Mouse (Mus musculus) hindbrain, embryonic 13.5 days (tissue): Measurements from ENCODE around the gene Abi3. TPM values are rescaled to one million over a fixed set of nuclear protein-coding genes. Genes with fewer than 3 reads are reported as not detected.

Experiments
- ATAC-seq: fragments of 200-750 bp; cut with Nextera tagmentation; 2 replicates; pipeline ENCODE4 v1.8.0; 2017; ENCODE audit warnings: moderate TSS enrichment; ENCODE audit not compliant: low FRiP score
- H3K27ac ChIP-seq: fragments of 300-500 bp; sonication (generic); 2 replicates; pipeline ENCODE4 v1.5.1; 2015; ENCODE audit warnings: inconsistent platforms, mild to moderate bottlenecking, moderate library complexity
- H3K27me3 ChIP-seq: fragments of 300-500 bp; sonication (generic); 2 replicates; pipeline ENCODE4 v1.6.1; 2015; ENCODE audit warnings: mild to moderate bottlenecking, inconsistent platforms
- H3K36me3 ChIP-seq: fragments of 300-500 bp; sonication (generic); 2 replicates; pipeline ENCODE4 v1.6.1; 2015; ENCODE audit warnings: mild to moderate bottlenecking, inconsistent platforms
- H3K4me1 ChIP-seq: fragments of 300-500 bp; sonication (generic); replicated peaks from 2 replicates; pipeline ENCODE4 v1.6.1; 2015; ENCODE audit warnings: inconsistent platforms
- H3K4me2 ChIP-seq: fragments of 300-500 bp; sonication (generic); 2 replicates; pipeline ENCODE4 v1.6.1; 2015; ENCODE audit warnings: inconsistent platforms, mild to moderate bottlenecking, moderate library complexity
- H3K4me3 ChIP-seq: fragments of 300-500 bp; sonication (generic); 2 replicates; pipeline ENCODE4 v1.5.1; 2015; ENCODE audit warnings: mild to moderate bottlenecking, inconsistent platforms
- H3K9ac ChIP-seq: fragments of 300-500 bp; sonication (generic); 2 replicates; pipeline ENCODE4 v1.6.1; 2015; ENCODE audit warnings: mild to moderate bottlenecking, inconsistent platforms
- H3K9me3 ChIP-seq: fragments of 300-500 bp; sonication (generic); 2 replicates; pipeline ENCODE4 v1.6.1; 2016; ENCODE audit warnings: inconsistent platforms
- WGBS: fragments of 180-500 bp; shearing (Covaris S2); methylation state at CpG from one replicate; pipeline ENCODE4 v1.1.7; 2015; 5-methylcytosine and 5-hydroxymethylcytosine counted together
- polyA plus RNA-seq: library from polyadenylated mRNA; unstranded; fragments of >200 nt; fragmentation: Nextera tagmentation; extraction: Ambion mirVana; gene quantifications from 2 replicates; pipeline ENCODE4 v1.2.1, GENCODE M21; 2015

Gene Abi3
- polyA plus RNA-seq, 1 experiment from 2014 or later, result 2.1 TPM

- peak overlapping the region; percentile 74 for H3K9ac ChIP-seq
- peaks cover 17% of the 10 kb centered on the region for H3K4me1 ChIP-seq
- no peaks in the 10 kb centered on the region for H3K36me3 ChIP-seq
- peak overlapping the region; percentile 89 for H3K27ac ChIP-seq
- peak overlapping the region; percentile 73 for H3K4me3 ChIP-seq
- no peaks in the 10 kb centered on the region; the same call in 1 of the 2 replicates for H3K27me3 ChIP-seq
- WGBS, result 15% methylated on average over 21 of the region's 21 CpGs
- peak overlapping the region; percentile 76 for H3K4me2 ChIP-seq
- H3K9me3 ChIP-seq, result no peaks in the 10 kb centered on the region
- no peak for ATAC-seq
These were observed 15.6 kb upstream of the Abi3 start for GRCm38 (mm10) chr11:95857716-95858527.

- H3K4me2 ChIP-seq, result peak overlapping the region; percentile 76
- no peak overlapping the region for H3K9ac ChIP-seq
- H3K9me3 ChIP-seq, result no peaks in the 10 kb centered on the region
- H3K27ac ChIP-seq, result peak overlapping the region; percentile 89; the same call in 1 of the 2 replicates
- H3K4me1 ChIP-seq, result peaks cover 17% of the 10 kb centered on the region
- H3K27me3 ChIP-seq, result no peaks in the 10 kb centered on the region; the same call in 1 of the 2 replicates
- WGBS, result 77% methylated on average over 4 of the region's 4 CpGs
- no peaks in the 10 kb centered on the region for H3K36me3 ChIP-seq
- peak overlapping the region; percentile 73; the same call in 1 of the 2 replicates for H3K4me3 ChIP-seq
- no peak for ATAC-seq
These were observed 15.0 kb upstream of the Abi3 start for GRCm38 (mm10) chr11:95857306-95857705.

GRCm38 (mm10) chr11:95853684-95854083 is 11.4 kb upstream of the Abi3 start:
- Histone ChIP-seq H3K36me3 (no peaks in the 10 kb centered on the region), H3K4me2 (no peak overlapping the region), H3K27ac (no peak overlapping the region), H3K4me1 (peaks cover 10% of the 10 kb centered on the region), H3K4me3 (no peak overlapping the region), H3K9me3 (no peaks in the 10 kb centered on the region), H3K27me3 (no peaks in the 10 kb centered on the region; the same call in 1 of the 2 replicates), H3K9ac (no peak overlapping the region)
- ATAC-seq, result no peak
- 62% methylated on average over 5 of the region's 5 CpGs for WGBS

GRCm38 (mm10) chr11:95850898-95851297 is 8.6 kb upstream of the Abi3 start:
- Histone ChIP-seq H3K4me3 (no peak overlapping the region), H3K9me3 (no peaks in the 10 kb centered on the region), H3K4me2 (no peak overlapping the region), H3K9ac (no peak overlapping the region), H3K4me1 (no peaks in the 10 kb centered on the region), H3K36me3 (no peaks in the 10 kb centered on the region), H3K27ac (no peak overlapping the region), H3K27me3 (no peaks in the 10 kb centered on the region; the same call in 1 of the 2 replicates)
- WGBS, result 79% methylated on average over 2 of the region's 2 CpGs
- no peak for ATAC-seq

GRCm38 (mm10) chr11:95844935-95845334 is 2.7 kb upstream of the Abi3 start:
- Histone ChIP-seq H3K27ac (no peak overlapping the region), H3K4me1 (peaks cover 5% of the 10 kb centered on the region), H3K9ac (no peak overlapping the region), H3K9me3 (no peaks in the 10 kb centered on the region), H3K36me3 (no peaks in the 10 kb centered on the region), H3K4me3 (no peak overlapping the region), H3K4me2 (no peak overlapping the region), H3K27me3 (peaks cover 28% of the 10 kb centered on the region)
- ATAC-seq, result no peak
- WGBS, result 69% methylated on average over 4 of the region's 4 CpGs

- Histone ChIP-seq H3K4me1 (peaks cover 5% of the 10 kb centered on the region), H3K4me3 (no peak overlapping the region), H3K9ac (no peak overlapping the region), H3K9me3 (no peaks in the 10 kb centered on the region), H3K27ac (no peak overlapping the region), H3K27me3 (peaks cover 28% of the 10 kb centered on the region), H3K36me3 (no peaks in the 10 kb centered on the region), H3K4me2 (no peak overlapping the region)
- WGBS, result 64% methylated on average over 6 of the region's 6 CpGs
- ATAC-seq, result no peak
These were observed 1.2 kb upstream of the Abi3 start for GRCm38 (mm10) chr11:95843421-95843950.

GRCm38 (mm10) chr11:95842953-95843352 is 677 bp upstream of the Abi3 start:
- Histone ChIP-seq H3K4me1 (peaks cover 5% of the 10 kb centered on the region), H3K27ac (no peak overlapping the region), H3K4me3 (no peak overlapping the region), H3K9ac (no peak overlapping the region), H3K36me3 (no peaks in the 10 kb centered on the region), H3K27me3 (peaks cover 30% of the 10 kb centered on the region), H3K9me3 (no peaks in the 10 kb centered on the region), H3K4me2 (no peak overlapping the region)
- ATAC-seq, result no peak
- 78% methylated on average over 5 of the region's 5 CpGs for WGBS

GRCm38 (mm10) chr11:95841498-95841830 is 812 bp downstream of the Abi3 start:
- no peak overlapping the region for H3K4me3 ChIP-seq
- peaks cover 45% of the 10 kb centered on the region for H3K27me3 ChIP-seq
- 0 out of 2 replicates have a peak overlapping the region, but pooled peaks have one; percentile 30 for H3K27ac ChIP-seq
- H3K4me1 ChIP-seq, result peaks cover 14% of the 10 kb centered on the region
- no peak overlapping the region for H3K9ac ChIP-seq
- H3K36me3 ChIP-seq, result no peaks in the 10 kb centered on the region
- H3K4me2 ChIP-seq, result peak overlapping the region; percentile 15; the same call in 1 of the 2 replicates
- WGBS, result 63% methylated on average over 10 of the region's 10 CpGs
- ATAC-seq, result no peak
- H3K9me3 ChIP-seq, result no peaks in the 10 kb centered on the region

- Histone ChIP-seq H3K27ac (no peak overlapping the region), H3K4me2 (peak overlapping the region; percentile 15; the same call in 1 of the 2 replicates), H3K9ac (no peak overlapping the region), H3K4me1 (peaks cover 16% of the 10 kb centered on the region), H3K9me3 (no peaks in the 10 kb centered on the region), H3K27me3 (peaks cover 50% of the 10 kb centered on the region), H3K36me3 (no peaks in the 10 kb centered on the region), H3K4me3 (no peak overlapping the region)
- WGBS, result 83% methylated on average over 5 of the region's 5 CpGs
- no peak for ATAC-seq
These were observed 1.4 kb downstream of the Abi3 start for GRCm38 (mm10) chr11:95840694-95841497.

GRCm38 (mm10) chr11:95838999-95839868 is 3.0 kb downstream of the Abi3 start:
- Histone ChIP-seq H3K27me3 (peaks cover 67% of the 10 kb centered on the region), H3K4me2 (no peak overlapping the region), H3K27ac (no peak overlapping the region), H3K9me3 (no peaks in the 10 kb centered on the region), H3K4me3 (no peak overlapping the region), H3K9ac (no peak overlapping the region), H3K36me3 (no peaks in the 10 kb centered on the region), H3K4me1 (peaks cover 19% of the 10 kb centered on the region)
- no peak for ATAC-seq
- 66% methylated on average over 8 of the region's 8 CpGs for WGBS

GRCm38 (mm10) chr11:95838598-95838997 is 3.7 kb downstream of the Abi3 start:
- ATAC-seq, result no peak
- WGBS, result 79% methylated on average over 4 of the region's 4 CpGs
- Histone ChIP-seq H3K36me3 (no peaks in the 10 kb centered on the region), H3K9me3 (no peaks in the 10 kb centered on the region), H3K27me3 (peaks cover 73% of the 10 kb centered on the region), H3K4me2 (no peak overlapping the region), H3K4me1 (peaks cover 25% of the 10 kb centered on the region), H3K9ac (no peak overlapping the region), H3K27ac (no peak overlapping the region), H3K4me3 (no peak overlapping the region)
